Mouse (Mus musculus) small intestine, adult 2 months (tissue): ENCODE results near the gene Pot1a. TPM values are rescaled to one million over a fixed set of nuclear protein-coding genes. Genes with fewer than 3 reads are reported as not detected.
A peak's percentile ranks its signal among the peaks of the same experiment; 100 is the strongest.

Experiments used
- H3K27ac ChIP-seq: fragments of 200-500 bp; 2 replicates; pipeline ENCODE4 v1.5.1; 2012; ENCODE audit warnings: low read depth, low read length, control low read depth, inconsistent platforms; ENCODE audit not compliant: insufficient read depth
- H3K27me3 ChIP-seq: fragments of 200-500 bp; 2 replicates; pipeline ENCODE4 v1.6.1; 2012; ENCODE audit warnings: mild to moderate bottlenecking, moderate library complexity, low read length, inconsistent platforms; ENCODE audit not compliant: control insufficient read depth, insufficient read depth
- H3K36me3 ChIP-seq: fragments of 200-500 bp; 2 replicates; pipeline ENCODE4 v1.6.1; 2012; ENCODE audit warnings: mild to moderate bottlenecking, low read length, control low read depth, inconsistent platforms; ENCODE audit not compliant: control insufficient read depth, insufficient read depth
- H3K4me1 ChIP-seq: fragments of 200-500 bp; 2 replicates; pipeline ENCODE4 v1.6.1; 2012; ENCODE audit warnings: low read length, inconsistent platforms, mixed read lengths; ENCODE audit not compliant: control insufficient read depth, insufficient read depth, insufficient read length
- H3K4me3 ChIP-seq: fragments of 200-500 bp; 2 replicates; pipeline ENCODE4 v1.5.1; 2012; ENCODE audit warnings: low read depth, mild to moderate bottlenecking, control low read depth, inconsistent platforms, low read length, moderate library complexity
- CTCF ChIP-seq: fragments of 200-500 bp; IDR thresholded peaks from 2 replicates; pipeline ENCODE4 v1.5.1; 2012; ENCODE audit warnings: low read depth, mild to moderate bottlenecking, control low read depth, inconsistent platforms, low read length, moderate library complexity, mixed read lengths; ENCODE audit not compliant: insufficient replicate concordance, insufficient read length; ENCODE audit errors: extremely low read depth
- POLR2A ChIP-seq: fragments of 200-500 bp; IDR thresholded peaks from 2 replicates; pipeline ENCODE4 v1.6.1; 2012; ENCODE audit warnings: low read depth, mild to moderate bottlenecking, control low read depth, inconsistent platforms, low read length, moderate library complexity
- WGBS: fragments of 180-500 bp; shearing (Covaris S2); methylation state at CpG from one replicate; pipeline ENCODE4 v1.1.7; 2018; 5-methylcytosine and 5-hydroxymethylcytosine counted together
- polyA plus RNA-seq: library from polyadenylated mRNA; depleted of rRNA; stranded (reverse); fragments of >200 nt; gene quantifications from 2 replicates; pipeline ENCODE4 v1.2.3, GENCODE M21; 2012; rRNA removed

Pot1a gene
- 0.42 and 0.65 TPM in 2 replicates for polyA plus RNA-seq

GRCm38 (mm10) chr6:25808806-25809495, at the start of gene Pot1a:
TSS of gene Pot1a (minus strand) at chr6:25809246.
- Histone ChIP-seq H3K27me3 (no peaks in the 10 kb centered on the region), H3K4me3 (peak within 1 kb of the TSS; percentile 73), H3K4me1 (no peaks in the 10 kb centered on the region), H3K36me3 (no peaks in the 10 kb centered on the region), H3K27ac (peak within 1 kb of the TSS; percentile 21; the same call in 1 of the 2 replicates)
- 3% methylated on average over 34 of the region's 34 CpGs for WGBS
- TF ChIP-seq CTCF (no peak), POLR2A (peak; percentile 65; the same call in 1 of the 2 replicates)

- TF ChIP-seq POLR2A (no peak), CTCF (no peak)
- WGBS = 57% methylated on average over 2 of the region's 2 CpGs
- Histone ChIP-seq H3K4me1 (no peaks in the 10 kb centered on the region), H3K4me3 (no peak overlapping the region), H3K27me3 (no peaks in the 10 kb centered on the region), H3K36me3 (no peaks in the 10 kb centered on the region), H3K27ac (no peak overlapping the region)
Measured at GRCm38 (mm10) chr6:25836261-25836660, 27.2 kb upstream of the Pot1a start.

GRCm38 (mm10) chr6:25806021-25806420, 3.0 kb downstream of the Pot1a start:
- Histone ChIP-seq H3K27me3 (no peaks in the 10 kb centered on the region), H3K4me1 (no peaks in the 10 kb centered on the region), H3K4me3 (no peak overlapping the region), H3K36me3 (0 out of 2 replicates have a peak, but pooled peaks cover 1% of the 10 kb centered on the region), H3K27ac (no peak overlapping the region)
- TF ChIP-seq CTCF (no peak), POLR2A (no peak)
- 86% methylated on average over 3 of the region's 3 CpGs for WGBS

GRCm38 (mm10) chr6:25802269-25802668, 6.8 kb downstream of the Pot1a start:
- no peak overlapping the region for H3K27ac ChIP-seq
- TF ChIP-seq POLR2A (no peak), CTCF (no peak)
- no peaks in the 10 kb centered on the region for H3K27me3 ChIP-seq
- H3K4me1 ChIP-seq = no peaks in the 10 kb centered on the region
- 0 out of 2 replicates have a peak, but pooled peaks cover 3% of the 10 kb centered on the region for H3K36me3 ChIP-seq
- H3K4me3 ChIP-seq = no peak overlapping the region
- 51% methylated on average over 3 of the region's 3 CpGs for WGBS

- H3K4me1 ChIP-seq = no peaks in the 10 kb centered on the region
- TF ChIP-seq POLR2A (no peak), CTCF (no peak)
- H3K4me3 ChIP-seq = no peak overlapping the region
- no peaks in the 10 kb centered on the region for H3K27me3 ChIP-seq
- no peak overlapping the region for H3K27ac ChIP-seq
- 97% methylated on average over 6 of the region's 6 CpGs for WGBS
- peaks cover 5% of the 10 kb centered on the region; the same call in 1 of the 2 replicates for H3K36me3 ChIP-seq
Measured at GRCm38 (mm10) chr6:25801230-25801629, 7.8 kb downstream of the Pot1a start.

GRCm38 (mm10) chr6:25768238-25768637, 40.8 kb downstream of the Pot1a start:
- TF ChIP-seq POLR2A = no peak
- TF ChIP-seq CTCF = no peak
- H3K36me3 ChIP-seq = peaks cover 26% of the 10 kb centered on the region
- WGBS = 81% methylated on average over 3 of the region's 3 CpGs

GRCm38 (mm10) chr6:25767552-25767951, 41.5 kb downstream of the Pot1a start:
- no peaks in the 10 kb centered on the region for H3K27me3 ChIP-seq
- H3K4me3 ChIP-seq = no peak overlapping the region
- H3K4me1 ChIP-seq = no peaks in the 10 kb centered on the region
- TF ChIP-seq POLR2A = no peak
- WGBS = 81% methylated on average over 8 of the region's 8 CpGs
- no peak overlapping the region for H3K27ac ChIP-seq
- peaks cover 30% of the 10 kb centered on the region for H3K36me3 ChIP-seq

More at GRCm38 (mm10) chr6:25768238-25768637, 40.8 kb downstream of the Pot1a start:
- Histone ChIP-seq H3K27ac (no peak overlapping the region), H3K4me1 (no peaks in the 10 kb centered on the region), H3K27me3 (no peaks in the 10 kb centered on the region), H3K4me3 (no peak overlapping the region)
